Mouse (Mus musculus) lung, embryonic 16.5 days (tissue): Measurements from ENCODE around the gene Idnk. TPM values are rescaled to one million over a fixed set of nuclear protein-coding genes. Genes with fewer than 3 reads are reported as not detected.

ENCODE experiments used
- ATAC-seq: fragments of 200-750 bp; cut with Nextera tagmentation; 2 replicates; pipeline ENCODE4 v1.8.0; 2017; ENCODE audit warnings: low read depth, mild to moderate bottlenecking, moderate library complexity
- H3K27ac ChIP-seq: fragments of 300-500 bp; sonication (generic); 2 replicates; pipeline ENCODE4 v1.5.1; 2014; ENCODE audit warnings: mild to moderate bottlenecking, control low read depth, low read length
- H3K27me3 ChIP-seq: fragments of 300-500 bp; sonication (generic); 2 replicates; pipeline ENCODE4 v1.6.1; 2014; ENCODE audit warnings: low read depth, low read length, mixed read lengths; ENCODE audit not compliant: control insufficient read depth, insufficient read depth
- H3K36me3 ChIP-seq: fragments of 300-500 bp; sonication (generic); 2 replicates; pipeline ENCODE4 v1.6.1; 2014; ENCODE audit warnings: low read length; ENCODE audit not compliant: control insufficient read depth, insufficient read depth
- H3K4me1 ChIP-seq: fragments of 300-500 bp; sonication (generic); replicated peaks from 2 replicates; pipeline ENCODE4 v1.6.1; 2014; ENCODE audit warnings: low read length, mixed read lengths; ENCODE audit not compliant: control insufficient read depth, insufficient read depth
- H3K4me2 ChIP-seq: fragments of 300-500 bp; sonication (generic); 2 replicates; pipeline ENCODE4 v1.6.1; 2014; ENCODE audit warnings: low read depth, low read length, control low read depth
- H3K4me3 ChIP-seq: fragments of 300-500 bp; sonication (generic); 2 replicates; pipeline ENCODE4 v1.5.1; 2014; ENCODE audit warnings: mild to moderate bottlenecking, low read length, control low read depth
- H3K9ac ChIP-seq: fragments of 300-500 bp; sonication (generic); 2 replicates; pipeline ENCODE4 v1.6.1; 2014; ENCODE audit warnings: low read length, control low read depth
- H3K9me3 ChIP-seq: fragments of 300-500 bp; sonication (generic); 2 replicates; pipeline ENCODE4 v1.6.1; 2016; ENCODE audit warnings: low read length; ENCODE audit not compliant: control insufficient read depth
- WGBS: fragments of 180-500 bp; shearing (Covaris S2); extraction: QIAGEN DNeasy Blood & Tissue Kit; methylation state at CpG from one replicate; pipeline ENCODE4 v1.1.7; 2014; 5-methylcytosine and 5-hydroxymethylcytosine counted together
- polyA plus RNA-seq: library from polyadenylated mRNA; unstranded; fragments of >200 nt; fragmentation: Nextera tagmentation; extraction: Ambion mirVana; gene quantifications from 2 replicates; pipeline ENCODE4 v1.2.1, GENCODE M21; 2015

Idnk gene
- polyA plus RNA-seq, 1 experiment from 2014 or later: 37.2 TPM

DNA sequence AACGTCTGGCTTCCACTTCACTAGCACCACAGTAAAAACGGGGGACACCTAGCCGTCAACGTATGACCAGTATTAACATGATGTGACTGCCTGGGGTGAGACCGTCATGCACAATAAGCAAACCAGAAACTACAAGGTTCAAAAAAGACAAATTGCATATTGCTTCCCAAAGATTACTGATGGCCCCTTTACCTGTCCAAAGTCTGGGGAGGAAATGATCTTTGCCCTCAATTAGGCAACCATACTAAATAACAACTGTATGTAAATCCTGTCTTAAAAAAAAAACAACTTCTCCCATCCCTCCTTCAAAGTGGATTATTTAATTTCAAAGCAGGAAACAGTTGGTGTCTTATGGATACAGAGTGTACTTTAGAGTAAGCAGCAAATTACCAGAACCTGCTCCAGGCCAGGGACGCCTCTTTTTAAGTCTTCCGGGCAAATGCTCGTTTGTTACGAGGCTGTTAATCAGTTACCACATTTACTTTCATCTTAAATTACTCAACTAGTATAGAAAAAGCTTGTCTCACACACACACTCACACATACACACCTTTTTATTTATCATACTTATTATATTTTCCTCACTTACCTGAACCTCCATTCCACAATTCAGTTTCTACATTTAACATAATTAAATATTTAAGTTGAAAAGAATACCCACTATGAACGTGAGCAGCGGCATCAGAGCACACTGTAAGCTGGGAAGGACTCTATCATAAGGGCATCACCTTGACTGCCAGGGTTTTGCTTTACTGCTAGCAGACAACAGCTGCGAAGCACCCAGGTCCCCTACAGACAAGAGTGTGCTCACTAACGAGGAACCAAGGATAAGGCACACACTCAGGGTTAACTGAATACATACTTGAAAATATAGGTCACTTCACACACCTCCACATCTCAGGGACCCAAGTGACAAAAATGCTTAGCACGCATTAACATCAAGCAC, 24.4 kb downstream of the Idnk start:
- 84% methylated on average over 14 of the region's 14 CpGs for WGBS
- Histone ChIP-seq H3K36me3 (peaks cover 23% of the 10 kb centered on the region), H3K4me1 (no peaks in the 10 kb centered on the region), H3K4me2 (no peak overlapping the region), H3K27ac (no peak overlapping the region), H3K27me3 (no peaks in the 10 kb centered on the region), H3K4me3 (no peak overlapping the region), H3K9ac (no peak overlapping the region), H3K9me3 (no peaks in the 10 kb centered on the region)
- no peak for ATAC-seq

DNA sequence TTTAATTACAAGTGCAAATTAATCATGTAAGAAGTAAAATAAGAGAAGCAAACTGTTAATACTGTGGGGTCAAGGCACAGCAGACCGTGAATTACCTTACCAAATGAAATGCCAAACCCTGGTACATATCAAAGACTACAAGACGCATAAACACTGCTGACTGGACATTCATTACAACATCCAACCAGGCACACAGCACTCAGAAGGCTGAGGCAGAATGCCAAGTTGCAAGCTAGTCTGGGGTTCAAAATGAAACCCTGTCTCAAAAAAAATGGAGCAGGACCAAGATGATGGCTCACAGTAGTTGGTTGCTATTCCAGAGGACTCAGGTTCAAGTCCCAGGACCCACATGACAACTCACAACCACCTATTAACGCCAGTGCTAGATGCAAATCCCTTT, 26.7 kb downstream of the Idnk start:
- H3K4me3 ChIP-seq: no peak overlapping the region
- 78% methylated on average over 3 of the region's 3 CpGs for WGBS
- H3K4me1 ChIP-seq: no peaks in the 10 kb centered on the region
- H3K27ac ChIP-seq: no peak overlapping the region
- H3K36me3 ChIP-seq: peaks cover 13% of the 10 kb centered on the region
- no peaks in the 10 kb centered on the region for H3K9me3 ChIP-seq
- H3K9ac ChIP-seq: no peak overlapping the region
- H3K4me2 ChIP-seq: no peak overlapping the region
- ATAC-seq: no peak
- no peaks in the 10 kb centered on the region for H3K27me3 ChIP-seq

DNA sequence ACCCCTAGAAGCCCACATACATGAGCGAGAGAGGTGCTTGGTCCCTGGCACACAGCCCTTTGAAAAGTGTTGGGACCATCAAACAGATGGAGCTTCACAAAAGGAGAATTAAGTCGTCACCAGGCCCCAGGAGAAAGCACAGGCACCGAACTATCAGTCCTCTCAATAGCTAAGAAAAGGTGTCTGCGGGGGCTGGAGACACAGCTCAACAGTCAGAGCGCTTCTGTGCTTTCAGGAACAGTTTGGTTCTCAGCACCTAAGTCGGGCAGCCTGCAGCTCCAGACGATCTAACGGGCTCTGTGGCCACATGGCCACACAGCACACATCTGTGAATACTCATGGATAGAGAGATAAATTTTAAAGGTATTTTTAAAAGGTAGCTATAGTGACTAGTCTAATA, 28.8 kb downstream of the Idnk start:
- Histone ChIP-seq H3K4me1 (no peaks in the 10 kb centered on the region), H3K27me3 (no peaks in the 10 kb centered on the region), H3K9me3 (no peaks in the 10 kb centered on the region), H3K4me3 (no peak overlapping the region), H3K27ac (no peak overlapping the region), H3K9ac (no peak overlapping the region), H3K36me3 (peaks cover 27% of the 10 kb centered on the region), H3K4me2 (no peak overlapping the region)
- ATAC-seq: no peak
- 90% methylated on average over 8 of the region's 8 CpGs for WGBS

DNA sequence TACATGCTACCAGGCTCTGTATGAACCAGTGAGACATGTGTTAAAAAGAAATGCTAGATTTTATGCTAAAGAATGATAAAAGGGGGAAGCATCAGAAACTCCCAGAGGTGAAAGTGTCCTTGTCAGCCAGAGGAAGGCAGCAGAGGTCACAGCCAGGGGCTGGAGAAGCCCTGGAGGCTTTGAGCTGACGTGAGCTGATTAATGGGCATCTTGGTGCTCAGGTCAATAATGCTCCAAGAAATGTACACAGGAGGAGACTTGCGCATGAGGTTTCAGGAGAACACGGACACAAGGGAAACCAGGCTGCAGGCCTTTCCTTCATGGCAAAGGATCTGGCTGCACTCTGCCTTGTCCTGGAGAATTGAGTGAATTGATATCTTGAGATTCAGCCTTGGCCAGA, 30.3 kb downstream of the Idnk start:
- Histone ChIP-seq H3K36me3 (peaks cover 30% of the 10 kb centered on the region), H3K4me2 (no peak overlapping the region), H3K27me3 (no peaks in the 10 kb centered on the region), H3K4me1 (no peaks in the 10 kb centered on the region), H3K9ac (no peak overlapping the region), H3K27ac (no peak overlapping the region), H3K9me3 (no peaks in the 10 kb centered on the region), H3K4me3 (no peak overlapping the region)
- WGBS: 87% methylated on average over 3 of the region's 3 CpGs
- ATAC-seq: no peak

DNA sequence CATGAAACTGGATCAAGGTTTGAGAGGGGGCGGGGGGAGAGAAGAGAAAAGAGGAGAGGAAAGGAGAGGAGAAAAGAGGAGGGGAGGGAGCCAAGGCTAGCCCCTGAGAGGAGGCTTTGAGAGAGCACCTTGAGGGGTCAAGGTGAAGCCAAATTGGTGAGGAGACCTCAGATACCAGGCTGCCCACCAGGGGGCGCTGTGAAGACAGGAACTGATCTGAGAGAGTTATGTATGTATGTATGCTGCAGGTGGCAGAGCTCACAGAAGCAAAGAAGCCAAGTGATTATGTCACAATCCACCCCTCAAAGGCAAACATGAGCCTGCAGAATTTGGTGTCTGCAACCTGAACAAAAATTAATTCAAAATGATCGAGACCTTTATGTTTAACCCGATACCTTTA, 31.0 kb downstream of the Idnk start:
- Histone ChIP-seq H3K9ac (no peak overlapping the region), H3K4me1 (no peaks in the 10 kb centered on the region), H3K27ac (no peak overlapping the region), H3K4me3 (no peak overlapping the region), H3K36me3 (peaks cover 29% of the 10 kb centered on the region), H3K9me3 (no peaks in the 10 kb centered on the region), H3K27me3 (no peaks in the 10 kb centered on the region), H3K4me2 (no peak overlapping the region)
- 58% methylated on average over 4 of the region's 4 CpGs for WGBS
- ATAC-seq: peak; percentile 59; the same call in 1 of the 2 replicates

DNA sequence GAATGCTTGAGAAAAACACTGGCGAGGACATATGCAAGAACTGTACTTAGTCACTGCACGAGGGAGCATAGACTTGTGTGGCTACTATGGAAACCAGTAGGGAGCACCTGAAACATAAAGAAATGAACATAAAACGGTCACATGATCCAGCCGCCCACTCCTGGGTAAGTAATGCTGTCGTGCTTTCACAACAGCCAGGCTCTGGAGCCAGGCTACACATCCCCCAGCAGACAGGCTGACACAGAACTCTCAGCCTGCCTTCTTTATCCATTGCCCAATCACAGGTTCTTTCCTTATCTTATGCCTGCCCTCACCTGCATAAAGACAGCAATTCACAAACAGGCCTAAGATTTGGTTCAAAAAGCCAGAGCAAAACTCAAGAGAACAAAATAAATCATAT, 32.0 kb downstream of the Idnk start:
- H3K36me3 ChIP-seq: peaks cover 29% of the 10 kb centered on the region
- H3K27ac ChIP-seq: no peak overlapping the region
- H3K4me1 ChIP-seq: no peaks in the 10 kb centered on the region
- no peak overlapping the region for H3K4me3 ChIP-seq
- no peak overlapping the region for H3K9ac ChIP-seq
- no peak overlapping the region for H3K4me2 ChIP-seq
- no peak for ATAC-seq
- H3K9me3 ChIP-seq: no peaks in the 10 kb centered on the region
- 69% methylated on average over 5 of the region's 5 CpGs for WGBS
- no peaks in the 10 kb centered on the region for H3K27me3 ChIP-seq

DNA sequence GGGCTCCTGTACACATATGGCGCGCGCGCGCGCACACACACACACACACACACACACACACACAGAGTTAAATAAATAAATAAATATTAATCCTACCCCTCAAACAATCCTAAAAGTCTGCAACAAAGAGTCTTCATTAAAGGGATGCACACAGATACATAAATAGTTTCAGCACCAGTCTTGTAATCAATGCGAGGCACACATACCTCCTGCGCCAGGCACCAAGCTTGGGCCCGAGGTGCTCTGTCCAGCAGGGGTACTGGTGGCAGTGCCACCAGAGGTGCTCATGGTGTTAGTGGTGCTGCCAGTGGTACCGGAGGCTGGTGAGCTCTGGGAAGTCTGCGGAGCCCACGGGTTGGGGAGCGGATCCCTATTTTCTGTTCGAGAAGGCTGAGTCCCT, 34.1 kb downstream of the Idnk start:
- ATAC-seq: no peak
- no peak overlapping the region for H3K9ac ChIP-seq
- H3K4me1 ChIP-seq: no peaks in the 10 kb centered on the region
- no peaks in the 10 kb centered on the region for H3K9me3 ChIP-seq
- H3K36me3 ChIP-seq: peaks cover 29% of the 10 kb centered on the region
- H3K4me3 ChIP-seq: no peak overlapping the region
- no peak overlapping the region for H3K27ac ChIP-seq
- no peak overlapping the region for H3K4me2 ChIP-seq
- no peaks in the 10 kb centered on the region for H3K27me3 ChIP-seq
- WGBS: 97% methylated on average over 14 of the region's 14 CpGs

DNA sequence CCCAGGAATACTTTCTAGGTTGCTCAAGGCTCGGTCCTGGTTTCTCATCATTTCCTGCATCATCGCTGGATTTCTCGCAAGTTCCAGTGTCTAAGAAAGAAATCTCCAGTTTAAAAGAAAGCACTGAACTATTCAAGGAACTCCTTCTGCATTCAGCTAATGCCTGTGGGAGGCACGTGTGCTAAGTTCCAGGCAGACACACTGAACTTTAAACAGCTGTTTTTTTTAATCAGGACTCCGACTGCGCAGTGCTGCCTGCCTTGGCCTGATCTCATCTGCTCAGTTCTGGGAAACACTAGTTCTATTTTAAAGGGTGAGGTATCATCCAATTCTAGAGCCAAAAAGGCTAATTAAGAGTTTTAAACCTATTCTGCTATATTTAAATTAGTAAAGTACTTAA, 34.7 kb downstream of the Idnk start:
- H3K27ac ChIP-seq: no peak overlapping the region
- peaks cover 31% of the 10 kb centered on the region for H3K36me3 ChIP-seq
- WGBS: 92% methylated on average over 6 of the region's 6 CpGs
- H3K9ac ChIP-seq: no peak overlapping the region
- no peak for ATAC-seq
- H3K4me2 ChIP-seq: no peak overlapping the region
- H3K9me3 ChIP-seq: no peaks in the 10 kb centered on the region
- H3K27me3 ChIP-seq: no peaks in the 10 kb centered on the region
- no peaks in the 10 kb centered on the region for H3K4me1 ChIP-seq
- H3K4me3 ChIP-seq: no peak overlapping the region

DNA sequence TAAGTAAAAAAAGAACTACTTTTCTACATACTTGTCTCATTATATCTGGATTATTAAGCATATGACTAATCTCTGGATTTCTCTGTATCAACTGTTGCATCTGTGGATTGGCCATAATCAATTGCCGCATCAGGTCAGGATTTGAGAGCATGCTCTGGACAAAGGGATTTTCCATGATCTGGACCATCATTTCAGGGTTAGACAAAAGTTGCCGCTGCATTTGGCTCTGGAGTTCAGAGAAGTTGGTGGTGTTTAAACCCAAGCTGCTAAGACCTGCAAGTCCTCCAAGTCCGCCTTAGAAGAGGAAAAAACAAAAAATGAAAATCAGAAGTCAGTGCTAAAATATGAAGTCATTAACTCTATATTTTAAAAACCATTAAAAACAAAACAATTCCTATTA, 35.8 kb downstream of the Idnk start:
- no peaks in the 10 kb centered on the region for H3K27me3 ChIP-seq
- WGBS: over 99% methylated on average over 3 of the region's 3 CpGs
- H3K4me2 ChIP-seq: no peak overlapping the region
- H3K9me3 ChIP-seq: no peaks in the 10 kb centered on the region
- no peak overlapping the region for H3K9ac ChIP-seq
- peaks cover 37% of the 10 kb centered on the region for H3K36me3 ChIP-seq
- no peak for ATAC-seq
- no peak overlapping the region for H3K4me3 ChIP-seq
- H3K4me1 ChIP-seq: no peaks in the 10 kb centered on the region
- no peak overlapping the region for H3K27ac ChIP-seq
